Mouse (Mus musculus): ENCODE measurements around the gene Gm28490. TPM values are rescaled to one million over a fixed set of nuclear protein-coding genes. Genes with fewer than 3 reads are reported as not detected.
"Not testable (repeated sequence)": the region's sequence is repeated elsewhere in the genome, so short reads cannot be mapped to it uniquely, and the experiment has no call there.

Gene Gm28490
- total RNA-seq (2014; rRNA removed) (not detected in 2 replicates), polyA plus RNA-seq (2015; fragmentation: Nextera tagmentation; extraction: Ambion mirVana) (not detected in 2 replicates)

- WGBS, result no CpG with 5 or more reads among the region's 8 CpGs
- not testable (repeated sequence) for H3K27me3 ChIP-seq (ENCODE audit: insufficient read depth, low read length); H3K36me3 ChIP-seq (ENCODE audit: insufficient read depth, low read length); H3K4me1 ChIP-seq (ENCODE audit: insufficient read depth, low read length); H3K4me2 ChIP-seq (ENCODE audit: low read depth, low read length, poor library complexity, severe bottlenecking); DNase-seq (ENCODE audit: low spot score); H3K4me3 ChIP-seq (ENCODE audit: low read depth, low read length); H3K27ac ChIP-seq (ENCODE audit: low read depth, low read length); H3K9ac ChIP-seq (replicated peaks; ENCODE audit: low read length, poor library complexity, severe bottlenecking); ATAC-seq (ENCODE audit: low FRiP score); H3K9me3 ChIP-seq (ENCODE audit: low read length)
Measured at GRCm38 (mm10) chrY:31634656-31635055, at the start of gene Gm28490. Gene Gm28490, minus strand, starts transcription at chrY:31634756.

Measured in midbrain, postnatal 0 days (tissue).